Comparison of ENCODE assay signal across 7 mouse cellular contexts in the genomic region with DNA sequence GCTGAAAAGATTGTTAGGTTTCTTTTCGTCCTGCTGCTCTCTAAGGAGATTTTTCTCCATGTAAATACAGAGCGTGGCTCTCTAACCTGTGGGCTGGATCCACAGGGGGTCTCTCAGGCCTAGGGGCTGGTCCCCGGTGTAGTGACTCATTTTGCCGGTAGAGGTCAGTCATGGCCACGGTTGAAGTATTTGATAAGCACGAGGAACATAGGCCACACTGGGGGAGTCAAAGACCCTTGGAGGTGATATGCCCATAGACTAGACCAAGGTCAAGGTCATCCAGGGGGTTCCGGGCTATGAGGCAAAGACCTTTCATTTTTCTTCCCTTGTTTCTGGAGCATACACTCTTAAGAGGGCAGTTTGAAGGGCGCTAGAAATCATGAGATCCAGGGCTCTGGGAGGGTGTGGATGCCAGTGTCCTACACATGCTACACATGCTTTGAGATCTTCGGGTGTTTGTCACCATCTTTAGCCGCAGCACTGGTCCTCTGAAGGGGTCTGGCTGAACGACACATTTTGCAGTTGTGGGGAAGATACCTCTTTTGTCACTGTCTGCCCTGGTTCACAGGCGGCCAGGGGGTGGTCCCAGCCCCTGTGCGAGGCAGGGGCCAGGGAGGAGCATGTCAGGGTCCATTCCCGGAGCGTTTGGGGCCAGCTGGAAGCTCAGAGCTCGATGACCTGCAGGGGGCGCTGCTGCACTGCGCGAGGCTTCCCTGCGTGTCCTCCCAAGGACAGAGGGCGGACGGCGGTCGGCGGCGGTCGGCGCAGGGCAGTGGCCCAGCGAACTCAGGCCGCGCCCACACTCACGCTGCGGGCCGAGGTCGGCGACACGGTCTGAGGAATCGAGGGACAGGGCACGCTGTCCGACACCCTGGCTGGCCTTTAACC.
DNase-seq lines count a peak whose midpoint lies in the region; ATAC-seq and TF ChIP-seq lines count a peak whose summit lies in the region.

No protein-coding gene starts in this region.

- no peak overlapping the region for H3K4me3 ChIP-seq in bone marrow, adult 2 months (replicated peaks; ENCODE audit: control insufficient read depth, low read depth, low read length)
- H3K4me3 ChIP-seq in embryonic facial prominence, embryonic 11.5 days (ENCODE audit: low read depth, low read length) = peak overlapping the region; percentile 35
- H3K4me3 ChIP-seq in limb, embryonic 12.5 days (replicated peaks) = peak overlapping the region; percentile 48
- H3K4me3 ChIP-seq in midbrain, embryonic 14.5 days (replicated peaks; ENCODE audit: low read depth, low read length) = peak overlapping the region; percentile 45

- ATAC-seq in embryonic facial prominence, embryonic 11.5 days (replicated peaks; ENCODE audit: insufficient number of reproducible peaks, low FRiP score, low TSS enrichment, low read depth) = peak; percentile 92
- peak; percentile 84 for ATAC-seq in limb, embryonic 12.5 days (ENCODE audit: insufficient number of reproducible peaks, insufficient read depth, low FRiP score, low TSS enrichment, low read depth)
- ATAC-seq in midbrain, embryonic 14.5 days (ENCODE audit: low FRiP score, low TSS enrichment) = peak; percentile 94

- H3K27ac ChIP-seq in bone marrow, adult 2 months (ENCODE audit: control insufficient read depth, insufficient read depth, low read depth, low read length, poor library complexity) = no peak overlapping the region
- H3K27ac ChIP-seq in embryonic facial prominence, embryonic 11.5 days (replicated peaks; ENCODE audit: low read depth, low read length) = no peak overlapping the region
- H3K27ac ChIP-seq in limb, embryonic 12.5 days = no peak overlapping the region
- peak overlapping the region; percentile 60 for H3K27ac ChIP-seq in midbrain, embryonic 14.5 days (replicated peaks; ENCODE audit: low read depth, low read length)

- DNase-seq in embryonic facial prominence, embryonic 11.5 days (ENCODE audit: low spot score) = peak; percentile 94
- peak; percentile 68 for DNase-seq in heart, adult 8-10 months (ENCODE audit: low spot score)
- peak; percentile 67 to 84 for DNase-seq in kidney, adult 8-10 months
- DNase-seq in midbrain, embryonic 14.5 days = peak; percentile 97
- peak; percentile 35 to 77 for DNase-seq in spleen, postnatal 10 days (ENCODE audit: low spot score in 2 of 2)

- H3K9ac ChIP-seq in embryonic facial prominence, embryonic 11.5 days (replicated peaks; ENCODE audit: low read length) = peak overlapping the region; percentile 39
- peak overlapping the region; percentile 59 for H3K9ac ChIP-seq in limb, embryonic 12.5 days (replicated peaks)
- H3K9ac ChIP-seq in midbrain, embryonic 14.5 days (replicated peaks; ENCODE audit: low read length) = peak overlapping the region; percentile 62

- TF ChIP-seq CTCF in bone marrow, adult 2 months (IDR thresholded peaks at IDR 0.05; ENCODE audit: control insufficient read depth, insufficient read depth, low read length) = peak; percentile 56

- no peaks in the 10 kb centered on the region for H3K36me3 ChIP-seq in embryonic facial prominence, embryonic 11.5 days (replicated peaks; ENCODE audit: control insufficient read depth, insufficient read depth, low read depth, low read length)
- no peaks in the 10 kb centered on the region for H3K36me3 ChIP-seq in limb, embryonic 12.5 days
- H3K36me3 ChIP-seq in midbrain, embryonic 14.5 days (ENCODE audit: control insufficient read depth, insufficient read depth, low read length) = no peaks in the 10 kb centered on the region

- no peaks in the 10 kb centered on the region for H3K9me3 ChIP-seq in embryonic facial prominence, embryonic 11.5 days (replicated peaks; ENCODE audit: control insufficient read depth, low read length)
- no peaks in the 10 kb centered on the region for H3K9me3 ChIP-seq in limb, embryonic 12.5 days
- no peaks in the 10 kb centered on the region for H3K9me3 ChIP-seq in midbrain, embryonic 14.5 days (ENCODE audit: control insufficient read depth, low read length)

- H3K4me1 ChIP-seq in bone marrow, adult 2 months (ENCODE audit: control insufficient read depth, insufficient read depth, low read length) = no peaks in the 10 kb centered on the region
- no peaks in the 10 kb centered on the region for H3K4me1 ChIP-seq in embryonic facial prominence, embryonic 11.5 days (ENCODE audit: control insufficient read depth, insufficient read depth, low read length)
- peaks cover 4% of the 10 kb centered on the region for H3K4me1 ChIP-seq in limb, embryonic 12.5 days (replicated peaks)
- no peaks in the 10 kb centered on the region for H3K4me1 ChIP-seq in midbrain, embryonic 14.5 days (ENCODE audit: control insufficient read depth, insufficient read depth, low read length)

- no peaks in the 10 kb centered on the region for H3K27me3 ChIP-seq in embryonic facial prominence, embryonic 11.5 days (ENCODE audit: control insufficient read depth, insufficient read depth, low read length)
- peaks cover 8% of the 10 kb centered on the region; the same call in 1 of the 2 replicates for H3K27me3 ChIP-seq in limb, embryonic 12.5 days
- no peaks in the 10 kb centered on the region for H3K27me3 ChIP-seq in midbrain, embryonic 14.5 days (ENCODE audit: control insufficient read depth, insufficient read depth, low read length)

- H3K4me2 ChIP-seq in embryonic facial prominence, embryonic 11.5 days (ENCODE audit: low read depth, low read length) = peak overlapping the region; percentile 56
- peak overlapping the region; percentile 80 for H3K4me2 ChIP-seq in limb, embryonic 12.5 days
- H3K4me2 ChIP-seq in midbrain, embryonic 14.5 days (ENCODE audit: low read length) = peak overlapping the region; percentile 73

- 6% methylated on average over 40 of the region's 40 CpGs for WGBS in bone marrow, adult 2 months
- WGBS in embryonic facial prominence, embryonic 11.5 days = 4% methylated on average over 40 of the region's 40 CpGs
- 4% methylated on average over 40 of the region's 40 CpGs for WGBS in limb, embryonic 12.5 days
- WGBS in midbrain, embryonic 14.5 days = 2% methylated on average over 40 of the region's 40 CpGs

- TF ChIP-seq POLR2A in bone marrow, adult 2 months (IDR thresholded peaks at IDR 0.05; ENCODE audit: borderline replicate concordance, control insufficient read depth, low read depth, low read length) = no peak
